Mouse (Mus musculus) lung, embryonic 16.5 days (tissue): Measurements from ENCODE around the gene Dhx37. TPM values are rescaled to one million over a fixed set of nuclear protein-coding genes. Genes with fewer than 3 reads are reported as not detected.
"Not testable (repeated sequence)": the region's sequence is repeated elsewhere in the genome, so short reads cannot be mapped to it uniquely, and the experiment has no call there.

Experiments used
- ATAC-seq: fragments of 200-750 bp; cut with Nextera tagmentation; 2 replicates; pipeline ENCODE4 v1.8.0; 2017; ENCODE audit warnings: low read depth, mild to moderate bottlenecking, moderate library complexity
- H3K27ac ChIP-seq: fragments of 300-500 bp; sonication (generic); 2 replicates; pipeline ENCODE4 v1.5.1; 2014; ENCODE audit warnings: mild to moderate bottlenecking, control low read depth, low read length
- H3K27me3 ChIP-seq: fragments of 300-500 bp; sonication (generic); 2 replicates; pipeline ENCODE4 v1.6.1; 2014; ENCODE audit warnings: low read depth, low read length, mixed read lengths; ENCODE audit not compliant: control insufficient read depth, insufficient read depth
- H3K36me3 ChIP-seq: fragments of 300-500 bp; sonication (generic); 2 replicates; pipeline ENCODE4 v1.6.1; 2014; ENCODE audit warnings: low read length; ENCODE audit not compliant: control insufficient read depth, insufficient read depth
- H3K4me1 ChIP-seq: fragments of 300-500 bp; sonication (generic); replicated peaks from 2 replicates; pipeline ENCODE4 v1.6.1; 2014; ENCODE audit warnings: low read length, mixed read lengths; ENCODE audit not compliant: control insufficient read depth, insufficient read depth
- H3K4me2 ChIP-seq: fragments of 300-500 bp; sonication (generic); 2 replicates; pipeline ENCODE4 v1.6.1; 2014; ENCODE audit warnings: low read depth, low read length, control low read depth
- H3K4me3 ChIP-seq: fragments of 300-500 bp; sonication (generic); 2 replicates; pipeline ENCODE4 v1.5.1; 2014; ENCODE audit warnings: mild to moderate bottlenecking, low read length, control low read depth
- H3K9ac ChIP-seq: fragments of 300-500 bp; sonication (generic); 2 replicates; pipeline ENCODE4 v1.6.1; 2014; ENCODE audit warnings: low read length, control low read depth
- H3K9me3 ChIP-seq: fragments of 300-500 bp; sonication (generic); 2 replicates; pipeline ENCODE4 v1.6.1; 2016; ENCODE audit warnings: low read length; ENCODE audit not compliant: control insufficient read depth
- WGBS: fragments of 180-500 bp; shearing (Covaris S2); extraction: QIAGEN DNeasy Blood & Tissue Kit; methylation state at CpG from one replicate; pipeline ENCODE4 v1.1.7; 2014; 5-methylcytosine and 5-hydroxymethylcytosine counted together
- polyA plus RNA-seq: library from polyadenylated mRNA; unstranded; fragments of >200 nt; fragmentation: Nextera tagmentation; extraction: Ambion mirVana; gene quantifications from 2 replicates; pipeline ENCODE4 v1.2.1, GENCODE M21; 2015

Dhx37 gene
- polyA plus RNA-seq, 1 experiment from 2014 or later: 10.6 TPM

GRCm38 (mm10) chr5:125418636-125419035 lies 15.3 kb downstream of the Dhx37 start:
- 86% methylated on average over 12 of the region's 12 CpGs for WGBS
- no peak overlapping the region for H3K27ac ChIP-seq
- H3K9ac ChIP-seq: no peak overlapping the region
- H3K4me1 ChIP-seq: no peaks in the 10 kb centered on the region
- H3K27me3 ChIP-seq: no peaks in the 10 kb centered on the region
- no peaks in the 10 kb centered on the region for H3K9me3 ChIP-seq
- no peak overlapping the region for H3K4me3 ChIP-seq
- H3K36me3 ChIP-seq: peaks cover 59% of the 10 kb centered on the region
- no peak for ATAC-seq
- H3K4me2 ChIP-seq: no peak overlapping the region

- Histone ChIP-seq H3K27ac (no peak overlapping the region), H3K4me2 (no peak overlapping the region), H3K4me3 (no peak overlapping the region), H3K9ac (no peak overlapping the region), H3K27me3 (no peaks in the 10 kb centered on the region), H3K4me1 (no peaks in the 10 kb centered on the region), H3K9me3 (no peaks in the 10 kb centered on the region), H3K36me3 (peaks cover 56% of the 10 kb centered on the region)
- WGBS: 89% methylated on average over 8 of the region's 8 CpGs
- no peak for ATAC-seq
Measured at GRCm38 (mm10) chr5:125416183-125416582, 17.7 kb downstream of the Dhx37 start.

GRCm38 (mm10) chr5:125413763-125414162 lies 20.2 kb downstream of the Dhx37 start:
- H3K4me2 ChIP-seq: no peak overlapping the region
- H3K36me3 ChIP-seq: peaks cover 45% of the 10 kb centered on the region
- WGBS: 51% methylated on average over 4 of the region's 4 CpGs
- H3K9ac ChIP-seq: no peak overlapping the region
- no peaks in the 10 kb centered on the region for H3K27me3 ChIP-seq
- no peak overlapping the region for H3K4me3 ChIP-seq
- H3K4me1 ChIP-seq: peaks cover 4% of the 10 kb centered on the region
- no peak overlapping the region for H3K27ac ChIP-seq
- ATAC-seq: no peak
- no peaks in the 10 kb centered on the region for H3K9me3 ChIP-seq

GRCm38 (mm10) chr5:125412536-125412935 lies 21.4 kb downstream of the Dhx37 start:
- not testable (repeated sequence) for H3K9ac ChIP-seq, H3K4me1 ChIP-seq, H3K4me2 ChIP-seq, H3K9me3 ChIP-seq, H3K27ac ChIP-seq, ATAC-seq, H3K27me3 ChIP-seq, H3K4me3 ChIP-seq
- peaks cover 35% of the 10 kb centered on the region for H3K36me3 ChIP-seq
- 87% methylated on average over 8 of the region's 8 CpGs for WGBS

- WGBS: 65% methylated on average over 5 of the region's 5 CpGs
- Histone ChIP-seq H3K4me2 (no peak overlapping the region), H3K27me3 (no peaks in the 10 kb centered on the region), H3K27ac (no peak overlapping the region), H3K9me3 (no peaks in the 10 kb centered on the region), H3K9ac (no peak overlapping the region), H3K4me1 (peaks cover 9% of the 10 kb centered on the region), H3K36me3 (peaks cover 32% of the 10 kb centered on the region), H3K4me3 (no peak overlapping the region)
- ATAC-seq: no peak
Measured at GRCm38 (mm10) chr5:125411972-125412530, 21.9 kb downstream of the Dhx37 start.

GRCm38 (mm10) chr5:125409348-125410090 lies 24.4 kb downstream of the Dhx37 start:
- WGBS: 8% methylated on average over 20 of the region's 20 CpGs
- H3K4me3 ChIP-seq: peak overlapping the region; percentile 42
- H3K27me3 ChIP-seq: no peaks in the 10 kb centered on the region
- H3K27ac ChIP-seq: no peak overlapping the region
- H3K36me3 ChIP-seq: peaks cover 9% of the 10 kb centered on the region
- H3K9me3 ChIP-seq: no peaks in the 10 kb centered on the region
- no peak for ATAC-seq
- peaks cover 13% of the 10 kb centered on the region for H3K4me1 ChIP-seq
- peak overlapping the region; percentile 48 for H3K4me2 ChIP-seq
- no peak overlapping the region for H3K9ac ChIP-seq

- peaks cover 14% of the 10 kb centered on the region for H3K4me1 ChIP-seq
- H3K27me3 ChIP-seq: no peaks in the 10 kb centered on the region
- H3K36me3 ChIP-seq: peaks cover 4% of the 10 kb centered on the region; the same call in 1 of the 2 replicates
- no peaks in the 10 kb centered on the region for H3K9me3 ChIP-seq
- peak; percentile 34 for ATAC-seq
- WGBS: 0% methylated on average over 13 of the region's 13 CpGs
- H3K4me3 ChIP-seq: peak overlapping the region; percentile 42
- peak overlapping the region; percentile 48 for H3K4me2 ChIP-seq
- H3K27ac ChIP-seq: peak overlapping the region; percentile 18; the same call in 1 of the 2 replicates
- H3K9ac ChIP-seq: no peak overlapping the region
Measured at GRCm38 (mm10) chr5:125408842-125409241, 25.1 kb downstream of the Dhx37 start.

- H3K27ac ChIP-seq: peak overlapping the region; percentile 18; the same call in 1 of the 2 replicates
- WGBS: 70% methylated on average over 14 of the region's 14 CpGs
Measured at GRCm38 (mm10) chr5:125407910-125408575, 25.9 kb downstream of the Dhx37 start.

More at GRCm38 (mm10) chr5:125407910-125408575, 25.9 kb downstream of the Dhx37 start:
- no peak overlapping the region for H3K4me3 ChIP-seq
- no peak for ATAC-seq
- no peaks in the 10 kb centered on the region for H3K36me3 ChIP-seq
- H3K9ac ChIP-seq: no peak overlapping the region
- H3K27me3 ChIP-seq: no peaks in the 10 kb centered on the region
- H3K4me1 ChIP-seq: peaks cover 16% of the 10 kb centered on the region
- no peaks in the 10 kb centered on the region for H3K9me3 ChIP-seq
- peak overlapping the region; percentile 34; the same call in 1 of the 2 replicates for H3K4me2 ChIP-seq
